Mouse (Mus musculus) cerebellum, adult 2 months (tissue): ENCODE results near the gene Hpd.

ENCODE experiments used
- CTCF ChIP-seq: fragments of 200-500 bp; IDR thresholded peaks from 2 replicates; pipeline ENCODE4 v1.5.1; 2011; ENCODE audit warnings: low read depth, mild to moderate bottlenecking, control low read depth, low read length, moderate library complexity, borderline replicate concordance; ENCODE audit not compliant: insufficient read depth
- POLR2A ChIP-seq: fragments of 200-500 bp; IDR thresholded peaks from 2 replicates; pipeline ENCODE4 v1.6.1; 2011; ENCODE audit warnings: low read length, control low read depth, borderline replicate concordance; ENCODE audit not compliant: insufficient read depth

GRCm38 (mm10) chr5:123201523-123201892 lies 19.0 kb upstream of the Hpd start:
- TF ChIP-seq CTCF, result no peak
- no peak for TF ChIP-seq POLR2A
